Comparison of ENCODE assay signal across 17 mouse cellular contexts in genomic region chr2:116807636-116808035, GRCm38 (mm10).
"Had no signal": no experiment of that assay in that cellular context is flagged by ENCODE, and none has a peak within 500 bp of the region (broad histone marks: within the 10 kb centered on the region; RNA-seq: fewer than 3 reads in every experiment).

No protein-coding gene starts in this region.

- ATAC-seq: liver, postnatal 0 days had no signal

- H3K4me3 ChIP-seq: limb, embryonic 12.5 days; liver, embryonic 13.5 days; lung, embryonic 15.5 days; megakaryocyte, embryonic 14.5 days; neural tube, embryonic 12.5 days; stomach, embryonic 15.5 days had no signal

- H3K4me2 ChIP-seq: limb, embryonic 12.5 days; liver, embryonic 13.5 days; lung, embryonic 15.5 days; neural tube, embryonic 12.5 days; stomach, embryonic 15.5 days had no signal

- H3K27me3 ChIP-seq: limb, embryonic 12.5 days; liver, embryonic 13.5 days; lung, embryonic 15.5 days; megakaryocyte, embryonic 14.5 days; neural tube, embryonic 12.5 days; stomach, embryonic 15.5 days had no signal

- H3K9ac ChIP-seq: limb, embryonic 12.5 days; liver, embryonic 13.5 days; liver, postnatal 0 days; lung, embryonic 15.5 days; neural tube, embryonic 12.5 days; stomach, embryonic 15.5 days had no signal

- H3K27ac ChIP-seq: kidney, postnatal 0 days; limb, embryonic 12.5 days; liver, embryonic 13.5 days; lung, embryonic 15.5 days; macrophage; neural tube, embryonic 12.5 days; stomach, embryonic 15.5 days had no signal

- DNase-seq: kidney, adult 9 months; kidney, postnatal 36 days; layer of hippocampus, adult 9-11 months; liver; liver, embryonic 13.5 days; liver, postnatal 0 days; lung, postnatal 14 days; right cerebral cortex, postnatal 14 days; thymus, adult 2 months; thymus, postnatal 25 days had no signal

- H3K4me1 ChIP-seq: liver, embryonic 13.5 days; lung, embryonic 15.5 days; megakaryocyte, embryonic 14.5 days; neural tube, embryonic 12.5 days; stomach, embryonic 15.5 days had no signal

- H3K36me3 ChIP-seq: limb, embryonic 12.5 days; liver, embryonic 13.5 days; lung, embryonic 15.5 days; neural tube, embryonic 12.5 days; stomach, embryonic 15.5 days had no signal

- H3K9me3 ChIP-seq: limb, embryonic 12.5 days; liver, embryonic 13.5 days; lung, embryonic 15.5 days; megakaryocyte, embryonic 14.5 days; neural tube, embryonic 12.5 days; stomach, embryonic 15.5 days had no signal
